ENCODE assay signal across 9 mouse cellular contexts in genomic region chr12:117403513-117404156, GRCm38 (mm10).
DNase-seq lines count a peak whose midpoint lies in the region; ATAC-seq and TF ChIP-seq lines count a peak whose summit lies in the region.
"Had no signal": no experiment of that assay in that cellular context is flagged by ENCODE, and none has a peak within 500 bp of the region (broad histone marks: within the 10 kb centered on the region; RNA-seq: fewer than 3 reads in every experiment).

No protein-coding gene starts in this region.

- no peak for ATAC-seq in liver, postnatal 0 days

- TF ChIP-seq CTCF in bone marrow, adult 2 months (IDR thresholded peaks at IDR 0.05; ENCODE audit: control insufficient read depth, insufficient read depth, low read length), result peak; percentile 69
- TF ChIP-seq CTCF in liver, postnatal 0 days (IDR thresholded peaks at IDR 0.05; ENCODE audit: low read depth), result peak; percentile 86
- 0 out of 2 replicates have a peak, but pooled peaks have one; percentile 42 for TF ChIP-seq CTCF in olfactory bulb, adult 2 months (IDR thresholded peaks at IDR 0.05; ENCODE audit: insufficient read depth, low read depth, low read length)

- H3K4me3 ChIP-seq in bone marrow, adult 2 months (replicated peaks; ENCODE audit: control insufficient read depth, low read depth, low read length), result no peak overlapping the region
- no peak overlapping the region for H3K4me3 ChIP-seq in forebrain, embryonic 10.5 days
- no peak overlapping the region for H3K4me3 ChIP-seq in liver, postnatal 0 days (ENCODE audit: low read depth, low read length)
- H3K4me3 ChIP-seq in olfactory bulb, adult 2 months (ENCODE audit: insufficient read depth, low read depth, low read length), result no peak overlapping the region
- H3K4me3 ChIP-seq: embryonic facial prominence, embryonic 15.5 days had no signal

- no peak for TF ChIP-seq EP300 in liver, postnatal 0 days (IDR thresholded peaks at IDR 0.05; ENCODE audit: low read depth)

- WGBS in bone marrow, adult 2 months, result 15% methylated on average over 7 of the region's 7 CpGs
- 9% methylated on average over 7 of the region's 7 CpGs for WGBS in forebrain, embryonic 10.5 days
- 8% methylated on average over 7 of the region's 7 CpGs for WGBS in liver, postnatal 0 days (ENCODE audit: insufficient replicate concordance)
- 16% methylated on average over 7 of the region's 7 CpGs for WGBS in olfactory bulb, adult 2 months

- H3K4me1 ChIP-seq in bone marrow, adult 2 months (ENCODE audit: control insufficient read depth, insufficient read depth, low read length), result peaks cover 1% of the 10 kb centered on the region
- H3K4me1 ChIP-seq in forebrain, embryonic 10.5 days, result peaks cover 6% of the 10 kb centered on the region; the same call in 1 of the 2 replicates
- no peaks in the 10 kb centered on the region for H3K4me1 ChIP-seq in liver, postnatal 0 days (ENCODE audit: insufficient read depth)
- H3K4me1 ChIP-seq in olfactory bulb, adult 2 months (ENCODE audit: control insufficient read depth, insufficient read depth, low read length), result no peaks in the 10 kb centered on the region

- H3K27me3 ChIP-seq in forebrain, embryonic 10.5 days (ENCODE audit: poor library complexity, severe bottlenecking), result 0 out of 2 replicates have a peak, but pooled peaks cover 4% of the 10 kb centered on the region
- no peaks in the 10 kb centered on the region for H3K27me3 ChIP-seq in liver, postnatal 0 days (ENCODE audit: insufficient read depth, low read length)
- H3K27me3 ChIP-seq: embryonic facial prominence, embryonic 15.5 days had no signal

- no peak overlapping the region for H3K4me2 ChIP-seq in liver, postnatal 0 days (ENCODE audit: low read depth, low read length)
- H3K4me2 ChIP-seq: embryonic facial prominence, embryonic 15.5 days had no signal

- no peaks in the 10 kb centered on the region for H3K36me3 ChIP-seq in forebrain, embryonic 10.5 days (replicated peaks)
- H3K36me3 ChIP-seq in liver, postnatal 0 days (replicated peaks; ENCODE audit: insufficient read depth, low read length), result no peaks in the 10 kb centered on the region
- H3K36me3 ChIP-seq: embryonic facial prominence, embryonic 15.5 days had no signal

- DNase-seq in CD8-positive naive resting alpha-beta T cell, adult 2 months (ENCODE audit: low read depth in 2 of 2, low spot score in 2 of 2), result peak; percentile 16 to 37
- peak; percentile 72 for DNase-seq in forebrain, embryonic 10.5 days (ENCODE audit: extremely low spot score, low spot score)
- peak; percentile 73 to 84 for DNase-seq in heart, postnatal 14 days
- DNase-seq in kidney, postnatal 25 days, result peak; percentile 70 to 88
- peak; percentile 69 for DNase-seq in liver, postnatal 0 days
- DNase-seq in testis, postnatal 14 days (ENCODE audit: low spot score), result peak; percentile 24

- H3K9me3 ChIP-seq in forebrain, embryonic 10.5 days, result no peaks in the 10 kb centered on the region
- no peaks in the 10 kb centered on the region for H3K9me3 ChIP-seq in liver, postnatal 0 days (ENCODE audit: low read length)
- H3K9me3 ChIP-seq: embryonic facial prominence, embryonic 15.5 days had no signal

- intact Hi-C loops in heart, postnatal 14 days (cut with DNase I), result loop anchor here (1.0 kb wide), 2 partner anchors 362 to 366 kb away; no protein-coding TSS in a partner anchor

- no peak for TF ChIP-seq POLR2A in bone marrow, adult 2 months (IDR thresholded peaks at IDR 0.05; ENCODE audit: borderline replicate concordance, control insufficient read depth, low read depth, low read length)
- TF ChIP-seq POLR2A in olfactory bulb, adult 2 months (IDR thresholded peaks at IDR 0.05; ENCODE audit: insufficient read depth, low read depth, low read length), result no peak

- no peak overlapping the region for H3K9ac ChIP-seq in liver, postnatal 0 days (replicated peaks)
- H3K9ac ChIP-seq: embryonic facial prominence, embryonic 15.5 days had no signal

- H3K27ac ChIP-seq in bone marrow, adult 2 months (ENCODE audit: control insufficient read depth, insufficient read depth, low read depth, low read length, poor library complexity), result no peak overlapping the region
- H3K27ac ChIP-seq in forebrain, embryonic 10.5 days, result no peak overlapping the region
- no peak overlapping the region for H3K27ac ChIP-seq in liver, postnatal 0 days (ENCODE audit: low read depth)
- no peak overlapping the region for H3K27ac ChIP-seq in olfactory bulb, adult 2 months (ENCODE audit: insufficient read depth, low read depth, low read length)
- H3K27ac ChIP-seq: embryonic facial prominence, embryonic 15.5 days had no signal

Comparison
In these comparisons a context has a peak if more than half of its experiments do, and no peak if none do; other contexts are left out.
1. DNase-seq: peak in every context shown above with its lines; median percentile 79 in kidney, postnatal 25 days; 78 in heart, postnatal 14 days; 72 in forebrain, embryonic 10.5 days; 69 in liver, postnatal 0 days; 26 in CD8-positive naive resting alpha-beta T cell, adult 2 months; 24 in testis, postnatal 14 days.